Mouse (Mus musculus) E14TG2a.4 (cell line): ENCODE data around the gene Dmrtc2.

Source experiments
- H3K27me3 ChIP-seq: 2 replicates; pipeline ENCODE4 v1.6.1; 2014; ENCODE audit warnings: low read length, control low read depth; ENCODE audit not compliant: insufficient read depth
- H3K36me3 ChIP-seq: 2 replicates; pipeline ENCODE4 v1.6.1; 2014; ENCODE audit warnings: low read length, control low read depth; ENCODE audit not compliant: insufficient read depth
- H3K4me1 ChIP-seq: replicated peaks from 2 replicates; pipeline ENCODE4 v1.6.1; 2014; ENCODE audit warnings: low read depth, low read length, control low read depth
- H3K4me3 ChIP-seq: replicated peaks from 2 replicates; pipeline ENCODE4 v1.5.1; 2014; ENCODE audit warnings: mild to moderate bottlenecking, low read length
- H3K9me3 ChIP-seq: 2 replicates; pipeline ENCODE4 v1.6.1; 2014; ENCODE audit warnings: low read length, control low read depth
- CTCF ChIP-seq: conservative IDR thresholded peaks from 2 replicates; pipeline ENCODE4 v1.5.1; 2014; ENCODE audit warnings: low read length
- NANOG ChIP-seq: IDR thresholded peaks from 2 replicates; pipeline ENCODE4 v1.6.1; 2014; ENCODE audit warnings: borderline replicate concordance, low read length, mixed read lengths
- POU5F1 ChIP-seq: IDR thresholded peaks from 2 replicates; pipeline ENCODE4 v1.6.1; 2014; ENCODE audit warnings: low read length, borderline replicate concordance

Gene Dmrtc2

DNA sequence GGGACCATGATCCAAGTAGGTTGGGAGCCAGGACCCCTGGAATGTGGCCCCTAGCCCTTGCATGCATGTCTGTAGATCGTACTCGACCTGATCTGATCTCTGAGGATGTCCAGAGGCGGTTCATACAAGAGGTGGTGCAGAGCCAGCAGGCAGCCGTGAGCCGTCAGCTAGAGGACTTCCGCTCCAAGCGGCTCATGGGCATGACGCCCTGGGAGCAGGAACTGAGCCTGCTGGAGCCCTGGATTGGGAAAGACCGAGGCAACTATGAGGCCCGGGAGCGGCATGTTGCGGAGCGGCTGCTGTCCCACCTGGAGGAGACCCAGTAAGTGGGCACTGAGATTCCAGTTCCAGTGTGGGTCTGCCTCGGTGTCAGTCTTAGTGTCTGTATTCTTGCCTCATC lies 42.6 kb downstream of the Dmrtc2 start:
- TF ChIP-seq CTCF = no peak
- TF ChIP-seq NANOG = no peak
- TF ChIP-seq POU5F1 = no peak
- peaks cover 74% of the 10 kb centered on the region for H3K36me3 ChIP-seq
- no peaks in the 10 kb centered on the region for H3K27me3 ChIP-seq
- H3K4me1 ChIP-seq = peaks cover 51% of the 10 kb centered on the region
- H3K9me3 ChIP-seq = no peaks in the 10 kb centered on the region
- no peak overlapping the region for H3K4me3 ChIP-seq

DNA sequence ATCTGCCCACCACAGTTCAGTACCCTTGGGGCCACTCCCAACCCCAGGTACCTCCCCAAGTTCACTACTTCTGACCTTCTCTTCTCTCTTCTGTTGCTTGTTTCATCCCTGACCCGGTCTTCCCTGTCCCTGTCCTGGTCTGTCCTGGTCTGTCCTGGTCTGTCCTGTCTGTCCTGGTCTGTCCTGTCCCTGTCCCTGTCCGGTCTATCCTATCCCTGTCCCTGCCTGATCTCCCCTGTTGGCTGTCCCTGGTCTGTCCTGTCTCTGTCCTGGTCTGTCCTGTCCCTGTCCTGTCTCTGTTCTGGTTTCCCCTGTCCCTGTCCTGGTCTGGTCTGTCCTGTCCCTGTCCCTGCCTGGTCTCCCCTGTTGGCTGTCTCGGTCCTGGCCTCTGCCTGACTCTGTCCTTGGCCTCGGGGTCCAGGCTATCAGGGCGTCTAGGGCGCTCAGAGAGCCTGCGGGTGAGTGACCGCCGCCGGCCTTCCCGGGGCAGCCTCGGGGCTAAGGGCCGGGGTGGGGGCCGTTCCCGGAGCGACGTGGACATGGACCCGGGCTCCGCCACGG lies 49.0 kb downstream of the Dmrtc2 start:
- no peak for TF ChIP-seq CTCF
- TF ChIP-seq POU5F1 = no peak
- TF ChIP-seq NANOG = no peak
- H3K9me3 ChIP-seq = no peaks in the 10 kb centered on the region
- no peaks in the 10 kb centered on the region for H3K27me3 ChIP-seq
- H3K4me1 ChIP-seq = peaks cover 63% of the 10 kb centered on the region
- H3K4me3 ChIP-seq = no peak overlapping the region
- H3K36me3 ChIP-seq = peaks cover 78% of the 10 kb centered on the region

DNA sequence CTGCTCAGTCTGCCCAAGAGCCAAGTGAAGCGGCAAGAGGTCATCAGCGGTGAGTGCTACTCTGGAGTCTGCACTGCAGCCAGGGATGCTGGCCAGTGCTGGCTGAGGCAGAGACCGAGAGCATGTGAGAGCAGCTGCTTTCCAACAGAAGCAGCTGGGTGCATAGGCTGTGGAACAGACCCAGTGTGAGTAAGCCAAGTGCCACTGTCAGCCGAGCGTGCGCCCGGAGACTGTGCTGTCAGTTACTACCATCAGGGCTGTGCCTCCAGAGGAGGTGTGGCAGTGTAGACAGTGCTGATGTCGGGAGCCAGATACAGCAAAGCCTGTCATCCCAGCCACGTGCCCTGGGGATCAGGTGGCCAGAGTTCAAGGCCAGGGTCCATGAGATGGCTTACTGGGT lies 49.9 kb downstream of the Dmrtc2 start:
- peaks cover 64% of the 10 kb centered on the region for H3K4me1 ChIP-seq
- no peak overlapping the region for H3K4me3 ChIP-seq
- H3K27me3 ChIP-seq = no peaks in the 10 kb centered on the region
- TF ChIP-seq POU5F1 (no peak), NANOG (no peak), CTCF (no peak)
- H3K9me3 ChIP-seq = no peaks in the 10 kb centered on the region
- peaks cover 87% of the 10 kb centered on the region for H3K36me3 ChIP-seq
